Mouse (Mus musculus) neural tube, embryonic 13.5 days (tissue): ENCODE measurements around the gene Ppp1r32. TPM values are rescaled to one million over a fixed set of nuclear protein-coding genes. Genes with fewer than 3 reads are reported as not detected.

ENCODE experiments used
- ATAC-seq: fragments of 200-750 bp; cut with Nextera tagmentation; 2 replicates; pipeline ENCODE4 v1.8.0; 2017; ENCODE audit warnings: low read depth, mild to moderate bottlenecking, moderate TSS enrichment, moderate library complexity
- H3K27ac ChIP-seq: fragments of 300-500 bp; sonication (generic); replicated peaks from 2 replicates; pipeline ENCODE4 v1.5.1; 2015; ENCODE audit warnings: moderate library complexity, mild to moderate bottlenecking, inconsistent platforms
- H3K27me3 ChIP-seq: fragments of 300-500 bp; sonication (generic); 2 replicates; pipeline ENCODE4 v1.6.1; 2015; ENCODE audit warnings: mild to moderate bottlenecking, inconsistent platforms
- H3K36me3 ChIP-seq: fragments of 300-500 bp; sonication (generic); 2 replicates; pipeline ENCODE4 v1.6.1; 2015; ENCODE audit warnings: mild to moderate bottlenecking, inconsistent platforms
- H3K4me1 ChIP-seq: fragments of 300-500 bp; sonication (generic); replicated peaks from 2 replicates; pipeline ENCODE4 v1.6.1; 2015; ENCODE audit warnings: inconsistent platforms
- H3K4me2 ChIP-seq: fragments of 300-500 bp; sonication (generic); 2 replicates; pipeline ENCODE4 v1.6.1; 2015; ENCODE audit warnings: inconsistent platforms, mild to moderate bottlenecking, moderate library complexity
- H3K4me3 ChIP-seq: fragments of 300-500 bp; sonication (generic); 2 replicates; pipeline ENCODE4 v1.5.1; 2015; ENCODE audit warnings: mild to moderate bottlenecking, inconsistent platforms
- H3K9ac ChIP-seq: fragments of 300-500 bp; sonication (generic); 2 replicates; pipeline ENCODE4 v1.6.1; 2015; ENCODE audit warnings: moderate library complexity, mild to moderate bottlenecking, inconsistent platforms
- H3K9me3 ChIP-seq: fragments of 300-500 bp; sonication (generic); 2 replicates; pipeline ENCODE4 v1.6.1; 2016; ENCODE audit warnings: inconsistent platforms
- WGBS: fragments of 180-500 bp; shearing (Covaris S2); methylation state at CpG from one replicate; pipeline ENCODE4 v1.1.7; 2015; 5-methylcytosine and 5-hydroxymethylcytosine counted together
- polyA plus RNA-seq: library from polyadenylated mRNA; unstranded; fragments of >200 nt; fragmentation: Nextera tagmentation; extraction: Ambion mirVana; gene quantifications from 2 replicates; pipeline ENCODE4 v1.2.1, GENCODE M21; 2015

The Ppp1r32 gene
- polyA plus RNA-seq, 1 experiment from 2014 or later, result 0.18 TPM

- Histone ChIP-seq H3K4me3 (no peak overlapping the region), H3K27ac (peak overlapping the region; percentile 54), H3K9me3 (no peaks in the 10 kb centered on the region), H3K36me3 (peaks cover 32% of the 10 kb centered on the region), H3K27me3 (no peaks in the 10 kb centered on the region), H3K9ac (no peak overlapping the region), H3K4me1 (peaks cover 25% of the 10 kb centered on the region), H3K4me2 (no peak overlapping the region)
- WGBS, result 54% methylated on average over 8 of the region's 8 CpGs
- no peak for ATAC-seq
These were observed 14.9 kb upstream of the Ppp1r32 start for GRCm38 (mm10) chr19:10497512-10498160.

GRCm38 (mm10) chr19:10496976-10497375, 14.2 kb upstream of the Ppp1r32 start:
- Histone ChIP-seq H3K9ac (no peak overlapping the region), H3K36me3 (peaks cover 31% of the 10 kb centered on the region), H3K4me3 (no peak overlapping the region), H3K4me2 (no peak overlapping the region), H3K9me3 (no peaks in the 10 kb centered on the region), H3K27ac (peak overlapping the region; percentile 54; the same call in 1 of the 2 replicates), H3K4me1 (peaks cover 32% of the 10 kb centered on the region), H3K27me3 (no peaks in the 10 kb centered on the region)
- no peak; the same call in 1 of the 2 replicates for ATAC-seq
- WGBS, result 77% methylated on average over 2 of the region's 2 CpGs

- Histone ChIP-seq H3K27ac (no peak overlapping the region), H3K9ac (no peak overlapping the region), H3K4me1 (peaks cover 41% of the 10 kb centered on the region), H3K27me3 (no peaks in the 10 kb centered on the region), H3K4me3 (no peak overlapping the region), H3K9me3 (no peaks in the 10 kb centered on the region), H3K4me2 (no peak overlapping the region), H3K36me3 (peaks cover 18% of the 10 kb centered on the region; the same call in 1 of the 2 replicates)
- 84% methylated on average over 1 of the region's 1 CpGs for WGBS
- no peak for ATAC-seq
These were observed 12.9 kb upstream of the Ppp1r32 start for GRCm38 (mm10) chr19:10495670-10496069.

GRCm38 (mm10) chr19:10486264-10486738, 3.6 kb upstream of the Ppp1r32 start:
- Histone ChIP-seq H3K9me3 (no peaks in the 10 kb centered on the region), H3K4me2 (no peak overlapping the region), H3K4me3 (no peak overlapping the region), H3K36me3 (no peaks in the 10 kb centered on the region), H3K27ac (no peak overlapping the region), H3K9ac (no peak overlapping the region), H3K27me3 (peaks cover 22% of the 10 kb centered on the region; the same call in 1 of the 2 replicates), H3K4me1 (peaks cover 12% of the 10 kb centered on the region)
- peak; percentile 84 for ATAC-seq
- WGBS, result 20% methylated on average over 9 of the region's 9 CpGs

- Histone ChIP-seq H3K27ac (no peak overlapping the region), H3K4me1 (peaks cover 9% of the 10 kb centered on the region), H3K4me3 (no peak overlapping the region), H3K4me2 (no peak overlapping the region), H3K27me3 (no peaks in the 10 kb centered on the region), H3K9ac (no peak overlapping the region), H3K9me3 (no peaks in the 10 kb centered on the region), H3K36me3 (no peaks in the 10 kb centered on the region)
- 72% methylated on average over 4 of the region's 4 CpGs for WGBS
- ATAC-seq, result no peak
These were observed 3.2 kb downstream of the Ppp1r32 start for GRCm38 (mm10) chr19:10479541-10479940.

GRCm38 (mm10) chr19:10473779-10474178, 8.9 kb downstream of the Ppp1r32 start:
- WGBS, result 22% methylated on average over 6 of the region's 6 CpGs
- no peak overlapping the region for H3K27ac ChIP-seq
- H3K4me2 ChIP-seq, result no peak overlapping the region
- H3K4me1 ChIP-seq, result no peaks in the 10 kb centered on the region
- no peaks in the 10 kb centered on the region for H3K9me3 ChIP-seq
- no peaks in the 10 kb centered on the region for H3K27me3 ChIP-seq
- no peaks in the 10 kb centered on the region for H3K36me3 ChIP-seq
- H3K9ac ChIP-seq, result no peak overlapping the region
- ATAC-seq, result no peak
- H3K4me3 ChIP-seq, result no peak overlapping the region

- H3K36me3 ChIP-seq, result no peaks in the 10 kb centered on the region
- no peaks in the 10 kb centered on the region for H3K27me3 ChIP-seq
- no peak for ATAC-seq
- 76% methylated on average over 3 of the region's 3 CpGs for WGBS
- H3K9ac ChIP-seq, result no peak overlapping the region
- no peak overlapping the region for H3K27ac ChIP-seq
- H3K4me1 ChIP-seq, result no peaks in the 10 kb centered on the region
- no peaks in the 10 kb centered on the region for H3K9me3 ChIP-seq
- H3K4me3 ChIP-seq, result no peak overlapping the region
- no peak overlapping the region for H3K4me2 ChIP-seq
These were observed 9.8 kb downstream of the Ppp1r32 start for GRCm38 (mm10) chr19:10472958-10473357.

GRCm38 (mm10) chr19:10469171-10469658, 13.5 kb downstream of the Ppp1r32 start:
- H3K36me3 ChIP-seq, result no peaks in the 10 kb centered on the region
- H3K9me3 ChIP-seq, result no peaks in the 10 kb centered on the region
- no peak overlapping the region for H3K27ac ChIP-seq
- no peaks in the 10 kb centered on the region for H3K27me3 ChIP-seq
- no peak overlapping the region for H3K4me2 ChIP-seq
- no peak; the same call in 1 of the 2 replicates for ATAC-seq
- no peak overlapping the region for H3K9ac ChIP-seq
- H3K4me1 ChIP-seq, result no peaks in the 10 kb centered on the region
- H3K4me3 ChIP-seq, result no peak overlapping the region
- 61% methylated on average over 8 of the region's 8 CpGs for WGBS

- Histone ChIP-seq H3K9me3 (no peaks in the 10 kb centered on the region), H3K4me3 (no peak overlapping the region), H3K4me1 (no peaks in the 10 kb centered on the region), H3K4me2 (no peak overlapping the region), H3K36me3 (no peaks in the 10 kb centered on the region), H3K27me3 (peaks cover 35% of the 10 kb centered on the region), H3K27ac (no peak overlapping the region), H3K9ac (no peak overlapping the region)
- WGBS, result 8% methylated on average over 4 of the region's 4 CpGs
- ATAC-seq, result no peak
These were observed 18.3 kb downstream of the Ppp1r32 start for GRCm38 (mm10) chr19:10464427-10464826.

GRCm38 (mm10) chr19:10461584-10461983, 21.1 kb downstream of the Ppp1r32 start:
- H3K9ac ChIP-seq, result no peak overlapping the region
- H3K4me3 ChIP-seq, result no peak overlapping the region
- H3K36me3 ChIP-seq, result no peaks in the 10 kb centered on the region
- H3K9me3 ChIP-seq, result no peaks in the 10 kb centered on the region
- no peak for ATAC-seq
- H3K4me2 ChIP-seq, result no peak overlapping the region
- peaks cover 17% of the 10 kb centered on the region for H3K4me1 ChIP-seq
- peaks cover 54% of the 10 kb centered on the region for H3K27me3 ChIP-seq
- H3K27ac ChIP-seq, result no peak overlapping the region
- WGBS, result 51% methylated on average over 7 of the region's 7 CpGs

- H3K27ac ChIP-seq, result no peak overlapping the region
- H3K4me3 ChIP-seq, result no peak overlapping the region
- 33% methylated on average over 11 of the region's 11 CpGs for WGBS
- H3K27me3 ChIP-seq, result peaks cover 71% of the 10 kb centered on the region
- H3K4me2 ChIP-seq, result no peak overlapping the region
- no peaks in the 10 kb centered on the region for H3K9me3 ChIP-seq
- H3K4me1 ChIP-seq, result peaks cover 23% of the 10 kb centered on the region
- no peaks in the 10 kb centered on the region for H3K36me3 ChIP-seq
- no peak for ATAC-seq
- no peak overlapping the region for H3K9ac ChIP-seq
These were observed 22.8 kb downstream of the Ppp1r32 start for GRCm38 (mm10) chr19:10459907-10460306.

- no peak overlapping the region for H3K9ac ChIP-seq
- H3K27me3 ChIP-seq, result peaks cover 85% of the 10 kb centered on the region
- H3K9me3 ChIP-seq, result no peaks in the 10 kb centered on the region
- peak overlapping the region; percentile 83 for H3K4me2 ChIP-seq
- no peak overlapping the region for H3K27ac ChIP-seq
- H3K4me1 ChIP-seq, result peaks cover 23% of the 10 kb centered on the region
- no peaks in the 10 kb centered on the region for H3K36me3 ChIP-seq
- ATAC-seq, result peak; percentile 18; the same call in 1 of the 2 replicates
- peak overlapping the region; percentile 50 for H3K4me3 ChIP-seq
- WGBS, result 27% methylated on average over 8 of the region's 8 CpGs
These were observed 24.6 kb downstream of the Ppp1r32 start for GRCm38 (mm10) chr19:10458096-10458495.

GRCm38 (mm10) chr19:10457484-10457800, 25.3 kb downstream of the Ppp1r32 start:
- peak; percentile 94 for ATAC-seq
- Histone ChIP-seq H3K9me3 (no peaks in the 10 kb centered on the region), H3K4me3 (peak overlapping the region; percentile 50), H3K36me3 (no peaks in the 10 kb centered on the region), H3K9ac (peak overlapping the region; percentile 64), H3K27me3 (peaks cover 85% of the 10 kb centered on the region), H3K4me2 (peak overlapping the region; percentile 83), H3K27ac (0 out of 2 replicates have a peak overlapping the region, but pooled peaks have one; percentile 54), H3K4me1 (peaks cover 23% of the 10 kb centered on the region)
- WGBS, result 1% methylated on average over 29 of the region's 34 CpGs
